Mouse (Mus musculus): ENCODE measurements around the gene Sfxn4. TPM values are rescaled to one million over a fixed set of nuclear protein-coding genes. Genes with fewer than 3 reads are reported as not detected.
A peak's percentile ranks its signal among the peaks of the same experiment; 100 is the strongest.

The Sfxn4 gene
- total RNA-seq, 1 experiment: 1.2 TPM

DNA sequence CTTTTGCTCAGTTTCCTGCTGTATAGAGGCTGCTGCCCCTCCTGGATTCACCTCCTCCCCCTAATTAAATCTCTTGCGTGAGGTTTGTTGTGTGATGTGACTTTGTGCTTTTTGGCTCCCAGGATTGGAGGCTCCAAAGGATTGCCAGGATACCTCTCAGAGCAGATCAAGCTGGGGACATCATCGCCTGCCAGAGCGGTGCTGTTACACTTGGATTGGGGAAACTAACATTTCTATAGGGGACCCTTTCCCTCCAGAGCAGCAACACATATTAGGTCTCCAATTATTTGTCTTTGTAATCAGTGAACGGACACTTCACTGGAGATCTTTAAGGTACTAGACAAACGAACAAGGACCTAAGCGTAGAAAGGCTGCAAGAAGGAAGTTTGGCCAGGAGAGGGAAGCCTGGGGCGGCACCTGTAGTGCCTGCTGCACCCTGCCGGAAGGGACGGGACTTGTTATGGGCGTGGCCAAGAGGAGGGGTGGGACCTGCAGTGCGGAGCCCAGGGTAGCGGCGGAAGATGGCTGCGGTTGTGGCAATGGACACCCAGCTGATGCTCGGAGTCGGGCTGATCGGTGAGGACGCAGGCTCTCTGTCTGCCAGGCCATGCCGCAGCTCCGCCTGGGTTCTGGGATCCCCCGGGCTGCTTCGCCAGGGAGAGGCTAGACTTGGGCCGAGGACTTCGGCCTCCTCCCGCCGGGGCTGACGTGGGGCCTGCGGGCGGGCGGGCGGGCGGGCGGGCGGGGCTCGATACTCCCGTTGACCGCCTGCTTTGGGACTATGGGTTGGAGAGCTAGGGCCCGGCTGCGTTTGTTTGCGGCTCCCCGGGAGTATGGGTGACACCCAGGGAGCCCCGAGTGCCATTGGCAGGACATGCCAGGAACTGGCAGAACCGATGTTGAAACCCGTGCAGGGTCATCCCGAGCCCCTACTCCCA is 49.9 kb downstream of the Sfxn4 start, which contains the start of gene Fam45a:
TSS of gene Fam45a (plus strand) at position 488 of the 938 bp plus-strand sequence.
- DNase-seq (ENCODE audit: low read depth, low spot score): peak; percentile 85
- H3K4me1 ChIP-seq (ENCODE audit: control insufficient read depth in 2 of 2, insufficient read depth in 2 of 2, low read length in 2 of 2, poor library complexity in 1 of 2): 0 out of 4 replicates have a peak, but pooled peaks cover 0 to 3% of the 10 kb centered on the region in 2 experiments
- H3K27ac ChIP-seq (ENCODE audit: insufficient read depth, low read depth, low read length, poor library complexity, severe bottlenecking): peak within 1 kb of the TSS; percentile 63; the same call in 1 of the 2 replicates
- peaks cover 2% of the 10 kb centered on the region; the same call in 1 of the 2 replicates for H3K36me3 ChIP-seq (ENCODE audit: control insufficient read depth, insufficient read depth, low read length, poor library complexity, severe bottlenecking)
- no peaks in the 10 kb centered on the region for H3K9me3 ChIP-seq (ENCODE audit: control insufficient read depth, insufficient read depth, low read depth, low read length)
- H3K4me3 ChIP-seq (ENCODE audit: insufficient read depth in 1 of 2, low read depth in 1 of 2, low read length in 2 of 2, poor library complexity in 1 of 2, severe bottlenecking in 1 of 2): peak within 1 kb of the TSS; percentile 92 to 95
- H3K9ac ChIP-seq (ENCODE audit: insufficient read depth, low read depth, low read length, poor library complexity, severe bottlenecking): peak within 1 kb of the TSS; percentile 91
- TF ChIP-seq HCFC1 (IDR thresholded peaks at IDR 0.05; ENCODE audit: borderline replicate concordance, insufficient read depth, low read length) (peak; percentile 51; the same call in 1 of the 2 replicates), CHD2 (IDR thresholded peaks at IDR 0.05; ENCODE audit: low read depth, low read length) (no peak)
- in situ Hi-C loops (cut with MboI; ENCODE audit: low sequenced_read_pairs in 2 of 2, unreplicated experiment in 2 of 2): no loop called here

DNA sequence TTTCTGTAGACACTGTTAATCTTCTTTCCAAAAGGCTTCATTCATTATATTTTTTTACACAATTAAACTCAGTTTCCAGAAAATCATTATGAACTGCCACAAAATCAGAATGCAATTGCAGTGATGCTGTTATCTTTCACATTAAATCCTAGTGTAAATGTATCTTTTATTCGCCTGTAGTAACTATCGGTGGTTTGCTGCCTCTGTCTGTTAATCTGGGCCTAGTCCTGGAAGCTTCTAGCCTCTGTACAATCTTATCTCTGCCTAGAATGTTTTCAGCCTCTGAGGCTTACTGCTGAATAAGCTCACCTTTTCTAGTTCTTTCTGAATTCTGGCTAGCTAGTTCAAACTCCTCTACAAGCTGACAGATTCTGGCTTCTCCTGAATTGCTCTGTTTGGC is 51.4 kb downstream of the Sfxn4 start:
- no peak overlapping the region for H3K4me3 ChIP-seq (ENCODE audit: insufficient read depth in 1 of 2, low read depth in 1 of 2, low read length in 2 of 2, poor library complexity in 1 of 2, severe bottlenecking in 1 of 2)
- H3K36me3 ChIP-seq (ENCODE audit: control insufficient read depth, insufficient read depth, low read length, poor library complexity, severe bottlenecking): no peaks in the 10 kb centered on the region
- no peak overlapping the region for H3K9ac ChIP-seq (ENCODE audit: insufficient read depth, low read depth, low read length, poor library complexity, severe bottlenecking)
- H3K27ac ChIP-seq (ENCODE audit: insufficient read depth, low read depth, low read length, poor library complexity, severe bottlenecking): no peak overlapping the region
- H3K4me1 ChIP-seq (ENCODE audit: control insufficient read depth in 2 of 2, insufficient read depth in 2 of 2, low read length in 2 of 2, poor library complexity in 1 of 2): 0 out of 4 replicates have a peak, but pooled peaks cover 0 to 3% of the 10 kb centered on the region in 2 experiments
- no peak for DNase-seq (ENCODE audit: low read depth, low spot score)
- in situ Hi-C loops (cut with MboI; ENCODE audit: low sequenced_read_pairs in 2 of 2, unreplicated experiment in 2 of 2): no loop called here
- no peaks in the 10 kb centered on the region for H3K9me3 ChIP-seq (ENCODE audit: control insufficient read depth, insufficient read depth, low read depth, low read length)
- TF ChIP-seq ZNF384 (IDR thresholded peaks at IDR 0.05; ENCODE audit: low read depth, low read length) (no peak), HCFC1 (IDR thresholded peaks at IDR 0.05; ENCODE audit: borderline replicate concordance, insufficient read depth, low read length) (no peak), ZC3H11A (IDR thresholded peaks at IDR 0.05; ENCODE audit: borderline replicate concordance, low read depth, low read length) (no peak), MAFK (IDR thresholded peaks at IDR 0.05; ENCODE audit: insufficient read depth, low read depth, low read length) (no peak)

DNA sequence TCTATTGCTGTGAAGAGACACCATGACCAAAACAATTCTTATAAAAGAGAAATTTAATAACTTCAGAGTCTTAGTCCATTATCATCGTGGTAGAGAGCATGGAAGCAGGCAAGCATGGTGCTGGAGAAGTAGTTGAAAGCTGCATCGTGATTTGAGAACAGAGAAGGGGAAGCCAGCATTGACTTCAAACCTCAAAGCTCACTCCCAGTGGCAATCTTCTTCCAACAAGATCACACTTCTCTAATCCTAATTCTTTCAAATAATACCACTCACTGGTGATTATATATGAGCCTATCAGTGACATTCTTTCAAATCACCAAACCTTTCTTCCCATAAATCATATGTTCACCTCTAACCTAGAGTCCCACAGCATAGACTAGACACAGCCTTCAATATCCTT is 56.4 kb downstream of the Sfxn4 start:
- Histone ChIP-seq H3K36me3 (ENCODE audit: control insufficient read depth, insufficient read depth, low read length, poor library complexity, severe bottlenecking) (no peaks in the 10 kb centered on the region), H3K4me3 (ENCODE audit: insufficient read depth in 1 of 2, low read depth in 1 of 2, low read length in 2 of 2, poor library complexity in 1 of 2, severe bottlenecking in 1 of 2) (no peak overlapping the region), H3K9ac (ENCODE audit: insufficient read depth, low read depth, low read length, poor library complexity, severe bottlenecking) (no peak overlapping the region), H3K9me3 (ENCODE audit: control insufficient read depth, insufficient read depth, low read depth, low read length) (no peaks in the 10 kb centered on the region), H3K4me1 (ENCODE audit: control insufficient read depth in 2 of 2, insufficient read depth in 2 of 2, low read length in 2 of 2, poor library complexity in 1 of 2) (no peaks in the 10 kb centered on the region), H3K27ac (ENCODE audit: insufficient read depth, low read depth, low read length, poor library complexity, severe bottlenecking) (no peak overlapping the region)
- in situ Hi-C loops (cut with MboI; ENCODE audit: low sequenced_read_pairs in 2 of 2, unreplicated experiment in 2 of 2): no loop called here
- TF ChIP-seq ZNF384 (IDR thresholded peaks at IDR 0.05; ENCODE audit: low read depth, low read length) (no peak), MAFK (IDR thresholded peaks at IDR 0.05; ENCODE audit: insufficient read depth, low read depth, low read length) (no peak), CHD2 (IDR thresholded peaks at IDR 0.05; ENCODE audit: low read depth, low read length) (no peak), ZC3H11A (IDR thresholded peaks at IDR 0.05; ENCODE audit: borderline replicate concordance, low read depth, low read length) (no peak), HCFC1 (IDR thresholded peaks at IDR 0.05; ENCODE audit: borderline replicate concordance, insufficient read depth, low read length) (no peak)
- no peak for DNase-seq (ENCODE audit: low read depth, low spot score)

DNA sequence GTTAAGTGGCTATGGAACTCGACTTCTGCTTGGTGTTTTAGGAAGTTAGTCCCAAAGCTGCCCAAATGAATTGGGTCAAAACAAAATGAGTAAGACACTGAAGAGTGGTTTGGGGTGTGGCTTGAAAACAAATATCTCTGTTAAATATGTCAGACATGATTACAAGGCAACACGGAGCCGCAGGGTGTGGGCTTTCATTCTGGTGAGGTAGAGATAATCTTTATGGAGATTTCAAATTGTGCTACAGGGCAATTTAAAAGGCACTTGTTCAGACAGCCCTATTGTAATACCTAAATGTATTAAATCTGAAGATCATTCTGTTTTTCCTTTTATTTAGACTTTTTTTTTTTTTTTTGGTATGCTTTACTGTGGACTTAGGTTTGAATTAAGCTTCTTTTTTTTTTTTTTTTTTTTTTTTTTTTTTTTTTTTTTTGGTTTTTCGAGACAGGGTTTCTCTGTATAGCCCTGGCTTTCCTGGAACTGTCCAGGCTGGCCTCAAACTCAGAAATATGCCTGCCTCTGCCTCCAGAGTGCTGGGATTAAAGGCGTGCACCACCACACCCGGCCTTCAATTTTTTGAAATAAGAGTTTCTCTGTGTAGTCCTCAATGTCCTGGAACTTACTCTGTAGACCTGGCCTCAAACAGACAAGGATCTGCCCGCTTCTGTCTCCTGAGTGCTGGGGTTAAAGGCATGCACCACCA is 61.3 kb downstream of the Sfxn4 start:
- TF ChIP-seq ZNF384 (IDR thresholded peaks at IDR 0.05; ENCODE audit: low read depth, low read length): peak; percentile 8; the same call in 1 of the 2 replicates
- TF ChIP-seq ZC3H11A (IDR thresholded peaks at IDR 0.05; ENCODE audit: borderline replicate concordance, low read depth, low read length): no peak
- TF ChIP-seq HCFC1 (IDR thresholded peaks at IDR 0.05; ENCODE audit: borderline replicate concordance, insufficient read depth, low read length): no peak
- in situ Hi-C loops (cut with MboI; ENCODE audit: low sequenced_read_pairs in 2 of 2, unreplicated experiment in 2 of 2): no loop called here

More for the DNA sequence above, 61.3 kb downstream of the Sfxn4 start:
- no peak overlapping the region for H3K27ac ChIP-seq (ENCODE audit: insufficient read depth, low read depth, low read length, poor library complexity, severe bottlenecking)
- no peak overlapping the region for H3K4me3 ChIP-seq (ENCODE audit: insufficient read depth in 1 of 2, low read depth in 1 of 2, low read length in 2 of 2, poor library complexity in 1 of 2, severe bottlenecking in 1 of 2)
- no peak overlapping the region for H3K9ac ChIP-seq (ENCODE audit: insufficient read depth, low read depth, low read length, poor library complexity, severe bottlenecking)
- H3K9me3 ChIP-seq (ENCODE audit: control insufficient read depth, insufficient read depth, low read depth, low read length): no peaks in the 10 kb centered on the region
- no peaks in the 10 kb centered on the region for H3K36me3 ChIP-seq (ENCODE audit: control insufficient read depth, insufficient read depth, low read length, poor library complexity, severe bottlenecking)
- H3K4me1 ChIP-seq (ENCODE audit: control insufficient read depth in 2 of 2, insufficient read depth in 2 of 2, low read length in 2 of 2, poor library complexity in 1 of 2): no peaks in the 10 kb centered on the region
- no peak for DNase-seq (ENCODE audit: low read depth, low spot score)

Data from ES-E14 (cell line).